Mouse (Mus musculus) kidney, postnatal 14 days (tissue): ENCODE data around the gene Snai1.

Experiments used
- DNase-seq: peaks from one replicate; pipeline ENCODE4 v3.0.0; 2022; ENCODE audit warnings: mixed read lengths

Gene Snai1

DNA sequence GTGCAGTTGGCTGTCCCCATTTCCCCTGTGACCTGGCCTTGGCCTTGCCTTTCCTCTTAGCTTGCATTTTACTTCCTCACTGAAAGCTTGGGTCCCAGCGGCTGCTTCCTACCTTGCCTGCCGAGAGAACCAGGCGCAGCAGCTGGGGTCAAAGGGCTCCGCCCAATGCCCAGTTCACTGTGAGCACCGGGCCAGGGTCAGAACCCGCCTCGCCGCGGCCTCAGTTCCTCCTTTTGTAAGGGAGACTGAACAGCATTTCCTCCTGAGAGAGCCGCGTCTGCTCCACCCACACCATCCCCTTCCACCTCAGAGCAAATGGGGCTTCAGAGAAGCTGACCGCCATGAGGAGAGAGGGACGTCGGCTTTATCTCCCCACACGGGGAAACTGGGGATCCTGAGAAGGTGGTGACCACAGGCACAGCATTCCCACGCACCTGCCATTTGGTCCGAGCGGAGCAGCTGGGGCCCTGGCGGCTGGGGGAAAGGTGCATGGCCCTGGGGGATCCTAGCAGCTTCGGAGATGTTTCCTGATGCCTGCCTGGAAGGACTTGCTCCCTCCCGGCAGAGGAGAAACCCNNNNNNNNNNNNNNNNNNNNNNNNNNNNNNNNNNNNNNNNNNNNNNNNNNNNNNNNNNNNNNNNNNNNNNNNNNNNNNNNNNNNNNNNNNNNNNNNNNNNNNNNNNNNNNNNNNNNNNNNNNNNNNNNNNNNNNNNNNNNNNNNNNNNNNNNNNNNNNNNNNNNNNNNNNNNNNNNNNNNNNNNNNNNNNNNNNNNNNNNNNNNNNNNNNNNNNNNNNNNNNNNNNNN lies 51.0 kb downstream of the Snai1 start:
- DNase-seq, result peak; percentile 75
